Mouse (Mus musculus) kidney, embryonic 14.5 days (tissue): ENCODE data around the gene H1foo. TPM values are rescaled to one million over a fixed set of nuclear protein-coding genes. Genes with fewer than 3 reads are reported as not detected.
A peak's percentile ranks its signal among the peaks of the same experiment; 100 is the strongest.

Experiments
- ATAC-seq: fragments of 200-750 bp; cut with Nextera tagmentation; 2 replicates; pipeline ENCODE4 v1.8.0; 2017; ENCODE audit warnings: moderate number of reproducible peaks, mild to moderate bottlenecking, moderate TSS enrichment, moderate library complexity; ENCODE audit not compliant: low FRiP score, low TSS enrichment
- H3K27ac ChIP-seq: fragments of 300-500 bp; sonication (generic); 2 replicates; pipeline ENCODE4 v1.5.1; 2014; ENCODE audit warnings: low read depth, mild to moderate bottlenecking, low read length, moderate library complexity, mixed read lengths
- H3K27me3 ChIP-seq: fragments of 300-500 bp; sonication (generic); 2 replicates; pipeline ENCODE4 v1.6.1; 2014; ENCODE audit warnings: mild to moderate bottlenecking, low read length; ENCODE audit not compliant: control insufficient read depth, insufficient read depth
- H3K36me3 ChIP-seq: fragments of 300-500 bp; sonication (generic); 2 replicates; pipeline ENCODE4 v1.6.1; 2014; ENCODE audit warnings: low read length, mixed read lengths; ENCODE audit not compliant: control insufficient read depth, insufficient read depth
- H3K4me1 ChIP-seq: fragments of 300-500 bp; sonication (generic); 2 replicates; pipeline ENCODE4 v1.6.1; 2014; ENCODE audit warnings: low read length, mixed read lengths; ENCODE audit not compliant: control insufficient read depth, insufficient read depth
- H3K4me2 ChIP-seq: fragments of 300-500 bp; sonication (generic); replicated peaks from 2 replicates; pipeline ENCODE4 v1.6.1; 2014; ENCODE audit warnings: low read depth, mild to moderate bottlenecking, low read length
- H3K4me3 ChIP-seq: fragments of 300-500 bp; sonication (generic); 2 replicates; pipeline ENCODE4 v1.5.1; 2014; ENCODE audit warnings: mild to moderate bottlenecking, low read length
- H3K9ac ChIP-seq: fragments of 300-500 bp; sonication (generic); 2 replicates; pipeline ENCODE4 v1.6.1; 2014; ENCODE audit warnings: low read depth, mild to moderate bottlenecking, low read length, moderate library complexity
- H3K9me3 ChIP-seq: fragments of 300-500 bp; sonication (generic); 2 replicates; pipeline ENCODE4 v1.6.1; 2016; ENCODE audit warnings: low read length; ENCODE audit not compliant: control insufficient read depth
- WGBS: fragments of 180-500 bp; shearing (Covaris S2); extraction: QIAGEN DNeasy Blood & Tissue Kit; methylation state at CpG from one replicate; pipeline ENCODE4 v1.1.7; 2014; 5-methylcytosine and 5-hydroxymethylcytosine counted together
- polyA plus RNA-seq: library from polyadenylated mRNA; unstranded; fragments of >200 nt; fragmentation: Nextera tagmentation; extraction: Ambion mirVana; gene quantifications from 2 replicates; pipeline ENCODE4 v1.2.1, GENCODE M21; 2014

The H1foo gene
- polyA plus RNA-seq, 1 experiment from 2014 or later: not detected

GRCm38 (mm10) chr6:115995531-115995941, 50.8 kb downstream of the H1foo start:
- Histone ChIP-seq H3K9ac (no peak overlapping the region), H3K4me3 (peak overlapping the region; percentile 71), H3K9me3 (no peaks in the 10 kb centered on the region), H3K4me2 (peak overlapping the region; percentile 92), H3K27me3 (peaks cover 7% of the 10 kb centered on the region; the same call in 1 of the 2 replicates), H3K4me1 (peaks cover 60% of the 10 kb centered on the region), H3K36me3 (no peaks in the 10 kb centered on the region), H3K27ac (peak overlapping the region; percentile 94)
- no peak for ATAC-seq
- 49% methylated on average over 4 of the region's 4 CpGs for WGBS

- WGBS: 28% methylated on average over 6 of the region's 6 CpGs
- H3K36me3 ChIP-seq: no peaks in the 10 kb centered on the region
- H3K4me3 ChIP-seq: no peak overlapping the region
- no peaks in the 10 kb centered on the region for H3K9me3 ChIP-seq
- H3K4me2 ChIP-seq: no peak overlapping the region; the same call in 1 of the 2 replicates
- peaks cover 7% of the 10 kb centered on the region; the same call in 1 of the 2 replicates for H3K27me3 ChIP-seq
- H3K9ac ChIP-seq: no peak overlapping the region
- H3K4me1 ChIP-seq: peaks cover 53% of the 10 kb centered on the region
- no peak; the same call in none of the 2 replicates for ATAC-seq
- H3K27ac ChIP-seq: peak overlapping the region; percentile 94
Measured at GRCm38 (mm10) chr6:115996171-115996851, 51.6 kb downstream of the H1foo start.

- peaks cover 7% of the 10 kb centered on the region; the same call in 1 of the 2 replicates for H3K27me3 ChIP-seq
- peak; percentile 6; the same call in 1 of the 2 replicates for ATAC-seq
- H3K9me3 ChIP-seq: no peaks in the 10 kb centered on the region
- no peak overlapping the region for H3K4me3 ChIP-seq
- peaks cover 38% of the 10 kb centered on the region for H3K4me1 ChIP-seq
- peak overlapping the region; percentile 94 for H3K27ac ChIP-seq
- no peak overlapping the region for H3K4me2 ChIP-seq
- H3K9ac ChIP-seq: no peak overlapping the region
- no peaks in the 10 kb centered on the region for H3K36me3 ChIP-seq
- WGBS: 9% methylated on average over 3 of the region's 3 CpGs
Measured at GRCm38 (mm10) chr6:115997726-115998311, 53.1 kb downstream of the H1foo start.

GRCm38 (mm10) chr6:115998758-115999157, 54.0 kb downstream of the H1foo start:
- Histone ChIP-seq H3K9me3 (no peaks in the 10 kb centered on the region), H3K27ac (peak overlapping the region; percentile 67; the same call in 1 of the 2 replicates), H3K4me3 (no peak overlapping the region), H3K9ac (no peak overlapping the region), H3K4me1 (peaks cover 30% of the 10 kb centered on the region), H3K4me2 (no peak overlapping the region), H3K27me3 (peaks cover 5% of the 10 kb centered on the region; the same call in 1 of the 2 replicates), H3K36me3 (no peaks in the 10 kb centered on the region)
- ATAC-seq: no peak
- WGBS: 84% methylated on average over 7 of the region's 7 CpGs

- H3K4me3 ChIP-seq: no peak overlapping the region
- no peak overlapping the region for H3K9ac ChIP-seq
- no peak overlapping the region for H3K27ac ChIP-seq
- peaks cover 32% of the 10 kb centered on the region for H3K4me1 ChIP-seq
- H3K36me3 ChIP-seq: no peaks in the 10 kb centered on the region
- no peak overlapping the region for H3K4me2 ChIP-seq
- H3K27me3 ChIP-seq: peaks cover under 1% of the 10 kb centered on the region; the same call in 1 of the 2 replicates
- no peaks in the 10 kb centered on the region for H3K9me3 ChIP-seq
- ATAC-seq: no peak
- 74% methylated on average over 2 of the region's 2 CpGs for WGBS
Measured at GRCm38 (mm10) chr6:115999227-115999626, 54.5 kb downstream of the H1foo start.

Other genes starting within 250 kb of the H1foo start
- 1.4 and 1.8 TPM in 2 replicates for gene Tmem40, start 182.5 kb upstream of the H1foo start, polyA plus RNA-seq
- gene Cand2, start 170.4 kb upstream of the H1foo start, polyA plus RNA-seq: 24.0 and 36.1 TPM in 2 replicates
- gene Rpl32, start 136.2 kb upstream of the H1foo start, polyA plus RNA-seq: 2,535 and 3,306 TPM in 2 replicates
- gene Efcab12, start 106.5 kb upstream of the H1foo start, polyA plus RNA-seq: 1.3 and 2.1 TPM in 2 replicates
- 14.3 and 20.9 TPM in 2 replicates for gene Mbd4, start 91.6 kb upstream of the H1foo start, polyA plus RNA-seq
- 19.0 and 33.3 TPM in 2 replicates for gene Ift122, start 91.5 kb upstream of the H1foo start, polyA plus RNA-seq
- 0.06 TPM in 1 of 2 replicates, not detected in the other for gene Rho, start 13.2 kb upstream of the H1foo start, polyA plus RNA-seq
- 58.3 and 62.7 TPM in 2 replicates for gene Plxnd1, start 50.1 kb downstream of the H1foo start, polyA plus RNA-seq
- gene Tmcc1, start 248.5 kb downstream of the H1foo start, polyA plus RNA-seq: 14.1 and 17.6 TPM in 2 replicates